Mouse (Mus musculus): ENCODE results near the gene Trpm8.

Trpm8 gene

DNA sequence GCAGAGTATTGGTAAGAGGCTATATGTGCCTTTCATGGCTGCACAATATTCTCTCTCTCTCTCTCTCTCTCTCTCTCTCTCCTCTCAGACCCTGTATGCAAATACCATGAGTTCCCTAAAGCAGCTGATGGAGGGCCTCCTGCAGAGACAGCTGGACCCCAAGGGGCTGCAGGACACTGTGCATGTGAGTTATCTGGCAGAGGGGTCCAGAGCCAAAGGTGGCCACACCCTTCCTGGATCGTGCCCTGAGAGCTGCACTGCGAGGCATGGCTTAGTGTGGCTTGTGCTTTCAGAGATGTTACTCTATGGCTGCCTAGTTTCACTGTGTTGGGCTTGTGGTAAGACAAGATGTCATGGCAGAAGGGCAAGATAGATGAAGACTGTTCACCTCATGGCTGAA is 29.8 kb upstream of the Trpm8 start:
- no peak for DNase-seq

DNA sequence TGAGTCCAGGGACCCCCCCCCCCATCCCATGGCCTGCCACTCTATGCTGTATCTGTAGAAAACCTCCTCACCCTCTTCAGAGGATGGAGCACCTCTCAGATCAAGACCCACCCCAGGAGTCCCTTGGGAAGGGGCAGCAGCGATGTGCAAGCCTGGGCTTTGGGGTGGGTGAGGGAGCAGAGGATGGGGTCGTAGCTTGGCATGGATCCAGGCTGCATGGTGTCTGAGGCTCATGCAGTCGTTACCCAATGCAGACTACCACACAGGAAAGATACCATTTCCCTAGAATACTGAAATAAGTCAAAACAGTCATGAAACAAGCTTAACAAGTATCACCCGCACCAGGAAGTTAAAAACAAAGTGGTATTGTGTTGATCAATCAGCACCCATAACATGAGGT is 28.8 kb upstream of the Trpm8 start:
- no peak for DNase-seq

DNA sequence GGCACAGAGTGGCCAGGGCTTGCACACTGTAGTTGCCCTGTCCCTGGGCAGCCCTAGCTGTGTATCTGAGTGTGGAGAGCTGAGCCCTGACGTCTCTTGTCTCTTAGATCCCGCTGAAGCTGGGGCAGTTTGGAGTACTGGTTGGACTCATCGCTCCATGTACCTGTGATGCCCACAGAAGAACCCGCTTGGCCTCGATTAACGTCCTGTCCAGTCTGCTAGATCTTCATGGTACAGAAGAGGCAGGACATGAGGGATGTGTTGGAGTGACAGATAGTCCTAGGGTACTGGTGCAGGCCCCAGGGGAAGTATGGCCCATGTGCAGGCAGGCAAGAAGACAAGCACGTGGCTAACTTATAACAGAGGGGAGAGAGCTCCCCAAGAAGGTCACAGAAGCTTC is 27.9 kb upstream of the Trpm8 start:
- DNase-seq, result no peak

DNA sequence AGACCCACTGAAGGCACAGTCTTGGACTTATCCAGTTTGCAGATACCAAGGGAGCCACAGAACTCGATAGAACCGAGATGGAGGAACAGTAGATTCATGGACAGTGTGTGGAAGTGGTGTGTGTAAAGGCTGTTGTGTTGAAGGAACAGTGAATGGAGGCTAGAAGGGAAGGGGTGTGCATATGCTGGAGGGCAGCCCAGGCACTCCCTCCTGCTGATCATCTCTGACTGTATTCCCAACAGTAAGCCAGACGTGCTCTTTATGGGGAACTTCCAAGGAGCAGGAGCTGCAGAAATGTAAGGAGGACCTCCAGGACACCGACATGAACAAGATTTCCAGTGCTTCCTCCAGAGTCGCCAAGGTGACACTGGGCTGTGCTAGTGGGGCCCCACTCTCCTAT is 27.4 kb upstream of the Trpm8 start:
- DNase-seq, result no peak

DNA sequence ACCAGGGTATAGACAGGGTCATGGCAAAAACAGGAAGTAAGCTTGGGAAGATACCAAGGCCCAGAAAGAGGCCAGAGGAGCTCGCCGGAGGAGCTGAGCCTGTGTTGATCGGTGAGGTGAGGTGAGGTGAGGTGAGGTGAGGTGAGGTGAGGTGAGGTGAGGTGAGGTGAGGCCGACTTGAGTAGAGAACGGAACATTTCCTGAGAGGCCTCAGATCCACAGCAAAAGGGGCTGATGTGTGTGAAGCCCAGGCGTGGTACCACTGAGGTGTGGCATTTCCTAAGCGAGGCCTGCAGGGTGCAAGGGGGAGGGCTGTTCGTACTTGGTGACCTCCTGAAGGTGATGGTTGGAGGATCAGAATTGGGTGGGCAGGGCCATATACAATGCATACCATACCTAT is 24.4 kb upstream of the Trpm8 start:
- no peak for DNase-seq

DNA sequence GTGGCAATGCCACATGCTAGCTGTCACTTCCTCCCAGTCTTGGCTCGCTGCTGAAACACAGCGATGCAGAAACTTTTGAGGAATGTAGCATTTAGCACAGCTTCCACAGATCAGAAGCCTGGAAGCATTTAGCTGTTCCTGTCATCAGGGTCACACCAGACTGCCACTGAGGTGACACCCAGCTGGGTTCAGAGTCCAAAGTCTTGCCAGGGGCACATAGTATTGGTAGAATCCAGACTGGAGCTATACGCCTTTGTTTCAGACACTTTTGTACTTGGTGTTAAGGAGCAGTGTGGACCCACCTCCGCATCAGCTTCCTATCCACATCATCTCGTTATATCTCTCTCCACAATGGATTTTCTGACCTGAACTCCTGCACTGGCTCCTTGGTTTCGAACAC is 23.9 kb upstream of the Trpm8 start:
- DNase-seq, result no peak

DNA sequence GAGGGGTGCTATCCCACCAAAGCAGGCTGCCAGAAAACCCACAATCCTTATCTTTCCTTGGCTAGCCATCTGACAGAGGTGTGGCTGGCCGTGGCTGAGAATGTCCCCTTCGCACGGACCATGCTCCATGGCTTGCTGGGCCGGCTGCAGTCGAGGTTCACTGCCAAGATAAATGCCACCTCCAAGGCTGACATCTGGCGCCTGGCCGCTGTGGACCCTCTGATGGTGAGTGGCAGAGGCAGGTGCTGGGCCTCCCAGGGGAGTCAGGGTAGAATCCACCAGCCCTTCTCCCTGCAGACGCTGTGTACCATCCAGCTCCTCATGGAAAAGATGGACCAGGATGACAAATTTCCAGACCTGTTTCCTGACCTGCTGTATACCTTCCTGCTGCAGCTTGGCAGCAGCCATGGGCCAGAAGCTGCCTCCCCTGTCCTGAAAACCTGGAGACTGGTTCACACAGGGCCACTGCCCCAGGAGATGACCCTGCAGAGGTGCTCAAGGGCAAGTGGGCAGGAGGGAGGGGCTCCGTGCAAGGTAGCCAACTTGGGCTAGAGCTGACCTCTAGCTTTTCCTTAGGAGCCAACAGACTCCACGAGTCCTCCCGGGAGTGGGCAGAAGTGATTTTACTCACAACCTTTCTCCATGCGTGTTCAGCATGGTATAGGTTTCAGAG is 22.5 kb upstream of the Trpm8 start:
- DNase-seq, result no peak

DNA sequence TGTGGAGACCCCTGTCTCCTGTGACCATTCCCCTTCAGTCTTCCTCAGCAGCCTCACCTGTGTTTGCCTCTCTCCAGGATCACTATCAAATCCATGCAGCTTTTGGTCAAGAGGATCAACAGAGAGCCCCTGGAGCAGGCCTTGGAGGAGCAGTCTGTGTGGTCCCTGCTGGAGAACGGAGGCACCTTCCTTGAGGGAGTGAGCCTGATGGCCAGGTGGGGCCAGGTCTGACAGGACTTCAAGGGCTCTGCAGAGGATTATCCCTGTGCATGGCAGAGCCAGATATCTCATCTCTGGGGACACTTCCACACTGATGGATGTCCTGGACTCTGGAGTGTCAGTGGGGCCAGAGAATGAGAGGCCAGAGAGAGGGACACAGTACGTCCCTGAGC is 22.0 kb upstream of the Trpm8 start:
- DNase-seq, result no peak

DNA sequence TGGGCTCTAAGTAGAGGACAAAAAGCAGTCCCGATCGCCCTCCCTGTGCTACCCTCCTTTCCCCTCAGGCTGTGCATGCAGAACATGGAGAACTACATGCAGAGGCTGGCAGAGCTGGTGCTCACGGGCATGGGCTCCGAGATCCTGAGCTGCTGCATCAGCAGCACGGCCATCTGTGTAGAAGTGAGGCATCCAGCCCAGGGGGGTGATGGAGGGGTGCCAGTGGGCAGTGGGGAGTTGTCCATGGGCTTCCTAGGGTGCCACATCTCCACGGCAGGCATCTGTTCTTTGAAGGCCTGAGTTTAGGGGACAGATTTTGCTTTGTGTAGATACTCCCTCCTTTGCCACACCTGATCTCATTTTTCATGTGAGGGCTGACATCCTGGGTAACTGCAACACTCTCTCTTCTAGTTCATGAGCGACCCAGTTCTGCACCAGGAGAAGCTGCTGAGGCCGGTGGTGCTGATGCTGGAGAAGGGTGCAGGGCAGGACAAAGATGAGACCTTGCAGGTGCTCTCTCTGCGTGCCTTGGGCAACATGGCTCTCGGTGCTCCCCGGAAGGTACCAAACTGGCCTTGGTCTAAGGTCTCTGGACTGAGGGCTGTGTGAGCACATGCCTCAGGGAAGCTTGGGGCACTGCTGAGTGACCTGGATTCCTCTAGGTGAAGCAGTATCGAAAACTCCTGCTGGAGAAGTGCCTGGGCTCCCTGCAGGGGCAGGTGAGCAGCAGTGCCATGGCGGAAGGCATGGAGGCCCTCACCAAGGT is 21.3 kb upstream of the Trpm8 start:
- no peak for DNase-seq

DNA sequence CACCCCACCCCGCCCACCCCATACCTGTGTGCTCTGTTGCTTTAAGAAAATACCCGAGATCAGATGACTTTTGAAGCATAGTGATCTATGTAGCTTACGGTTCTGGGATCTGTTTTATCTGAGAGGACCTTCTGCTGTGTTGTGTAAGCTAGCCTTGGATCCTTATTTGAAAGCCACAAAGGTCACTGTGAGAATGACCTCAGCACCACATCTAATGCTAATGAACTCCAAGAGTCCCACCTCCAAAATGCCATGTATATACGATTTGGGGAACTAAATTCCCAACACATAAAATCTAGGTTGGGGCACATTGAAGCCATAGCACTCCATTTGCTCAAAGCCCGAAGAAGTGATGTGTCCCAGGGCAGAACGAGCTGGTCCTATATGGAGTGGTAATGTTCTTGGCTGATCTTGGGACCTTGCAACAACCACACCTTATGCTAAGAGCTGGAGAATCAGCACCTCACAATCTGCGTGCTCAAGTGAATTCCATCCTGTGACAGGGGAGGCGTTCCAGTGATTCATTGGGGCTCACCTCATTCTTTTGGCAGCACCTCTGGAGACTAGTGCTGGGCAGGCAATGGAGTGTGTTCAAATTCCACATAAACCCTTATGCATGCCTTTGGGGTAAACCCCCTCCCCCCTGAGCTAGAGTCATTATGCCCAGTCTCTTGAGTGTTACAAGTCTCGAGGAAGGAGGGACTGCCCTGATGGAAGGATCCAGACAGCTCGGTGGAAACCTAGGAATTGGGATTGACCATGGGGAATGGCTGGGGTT is 20.4 kb upstream of the Trpm8 start:
- DNase-seq, result no peak

DNA sequence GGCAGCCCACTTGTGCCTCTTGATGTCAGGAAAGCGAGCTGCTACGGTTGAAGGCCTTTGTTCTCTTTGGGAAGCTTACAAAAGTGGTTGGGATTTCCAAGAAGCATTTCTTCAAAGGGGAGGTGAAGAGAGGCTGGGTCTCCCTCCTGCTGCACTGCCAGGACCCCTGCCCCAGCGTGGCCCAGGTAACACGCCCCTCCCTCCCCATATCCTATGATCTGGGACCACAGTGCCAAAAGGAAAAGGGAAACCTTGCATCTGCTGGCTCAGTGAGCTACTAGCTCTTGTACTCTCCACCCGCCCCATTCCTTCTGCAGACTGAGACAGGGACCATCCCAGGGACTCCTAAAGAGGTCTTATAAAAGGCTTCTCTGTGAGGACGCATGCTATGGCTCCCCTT is 19.8 kb upstream of the Trpm8 start:
- DNase-seq, result no peak

DNA sequence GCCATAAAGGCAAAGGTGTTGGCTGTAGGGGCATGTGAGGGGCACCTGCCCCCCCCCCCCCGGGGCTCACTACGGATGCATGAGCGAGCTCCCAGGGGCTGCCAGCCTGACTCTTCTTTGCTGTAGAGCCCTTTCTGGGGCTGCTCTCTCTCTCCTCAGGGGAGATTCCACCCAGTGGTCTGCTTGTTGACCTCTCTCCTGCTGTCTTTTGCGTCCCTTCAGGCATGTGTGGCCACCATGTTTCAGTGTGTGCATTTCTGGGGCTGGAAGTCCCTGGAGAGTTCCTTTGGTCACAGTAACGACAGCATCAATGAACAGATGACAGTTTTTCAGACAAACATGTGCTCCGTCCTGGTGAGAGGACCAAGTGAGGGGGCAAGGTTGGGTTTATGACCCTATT is 19.1 kb upstream of the Trpm8 start:
- no peak for DNase-seq

DNA sequence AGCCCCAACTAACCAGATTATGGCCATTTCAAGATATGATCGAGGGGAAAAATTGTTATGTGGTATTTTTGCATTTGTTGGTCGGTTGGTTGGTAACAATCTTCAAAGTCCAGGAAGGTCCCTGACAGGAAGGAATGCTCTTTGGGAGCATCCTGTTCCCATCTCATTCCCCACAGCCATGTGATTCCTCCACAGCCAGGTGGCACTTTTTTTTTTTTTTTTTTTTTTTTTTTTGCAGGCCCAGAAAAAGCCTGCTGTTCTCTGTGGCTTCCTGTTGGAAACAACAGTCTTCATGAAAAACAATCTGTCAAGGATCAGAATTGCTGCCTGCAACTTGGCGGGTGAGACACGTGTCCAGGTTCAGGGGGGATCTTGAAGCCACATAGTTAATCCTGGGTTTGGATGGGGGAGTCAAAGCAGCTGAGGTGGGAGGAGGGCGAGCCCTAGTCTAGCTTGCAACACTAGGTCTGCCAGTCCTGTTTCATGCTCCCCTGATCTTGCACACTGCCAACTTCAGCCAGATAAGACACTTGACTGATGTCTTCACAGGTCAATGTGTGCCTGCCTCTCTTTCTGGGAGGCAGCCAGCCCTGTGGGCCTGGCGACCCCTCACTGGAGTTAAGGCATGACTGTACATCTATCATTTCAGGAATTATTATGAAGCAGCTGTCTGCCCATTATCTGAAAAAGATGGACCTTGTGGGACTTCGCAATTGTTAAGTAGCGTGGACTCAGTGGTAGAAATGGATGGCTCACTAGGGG is 18.4 kb upstream of the Trpm8 start:
- peak in 1 of 2 experiments; percentile 47 for DNase-seq

DNA sequence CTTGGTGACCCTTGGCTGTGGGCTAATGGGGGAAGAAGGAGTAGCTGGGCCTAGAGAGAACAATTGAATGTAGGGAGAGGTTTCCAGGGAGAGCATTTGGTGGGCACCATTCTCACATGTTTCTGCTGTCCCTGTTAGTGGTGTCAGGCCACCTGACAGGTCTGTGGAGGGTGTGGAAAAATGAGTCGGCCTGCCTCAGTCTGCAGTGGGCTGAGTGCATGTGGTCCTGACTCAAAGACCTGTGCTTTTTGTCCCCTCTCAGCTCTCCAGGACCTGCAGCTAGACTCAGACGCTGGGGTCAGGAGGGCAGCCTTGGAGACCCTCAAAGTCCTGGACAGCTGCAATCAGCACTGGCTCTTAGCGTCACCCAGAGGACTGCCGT is 17.8 kb upstream of the Trpm8 start:
- DNase-seq, result no peak

DNA sequence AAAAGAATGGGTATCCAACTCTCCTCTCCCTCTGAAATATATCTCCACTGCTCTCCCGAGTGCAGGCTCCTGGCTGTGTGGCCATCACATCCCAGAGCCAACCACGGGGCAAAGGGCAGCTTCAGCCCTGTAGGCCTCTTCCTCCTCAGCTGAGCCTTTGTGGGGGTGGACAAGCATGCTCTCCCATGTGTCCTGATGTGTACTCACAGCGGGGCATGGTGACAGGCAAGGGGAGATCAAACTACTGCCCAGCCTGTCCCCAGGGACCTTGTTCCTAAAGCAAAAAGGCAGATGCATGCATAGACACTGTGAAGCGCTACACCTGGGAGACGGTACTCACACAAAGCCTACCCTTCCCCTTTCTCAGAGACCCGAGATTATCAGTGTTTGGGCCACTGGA is 17.3 kb upstream of the Trpm8 start:
- peak; percentile 74 to 79 for DNase-seq

DNA sequence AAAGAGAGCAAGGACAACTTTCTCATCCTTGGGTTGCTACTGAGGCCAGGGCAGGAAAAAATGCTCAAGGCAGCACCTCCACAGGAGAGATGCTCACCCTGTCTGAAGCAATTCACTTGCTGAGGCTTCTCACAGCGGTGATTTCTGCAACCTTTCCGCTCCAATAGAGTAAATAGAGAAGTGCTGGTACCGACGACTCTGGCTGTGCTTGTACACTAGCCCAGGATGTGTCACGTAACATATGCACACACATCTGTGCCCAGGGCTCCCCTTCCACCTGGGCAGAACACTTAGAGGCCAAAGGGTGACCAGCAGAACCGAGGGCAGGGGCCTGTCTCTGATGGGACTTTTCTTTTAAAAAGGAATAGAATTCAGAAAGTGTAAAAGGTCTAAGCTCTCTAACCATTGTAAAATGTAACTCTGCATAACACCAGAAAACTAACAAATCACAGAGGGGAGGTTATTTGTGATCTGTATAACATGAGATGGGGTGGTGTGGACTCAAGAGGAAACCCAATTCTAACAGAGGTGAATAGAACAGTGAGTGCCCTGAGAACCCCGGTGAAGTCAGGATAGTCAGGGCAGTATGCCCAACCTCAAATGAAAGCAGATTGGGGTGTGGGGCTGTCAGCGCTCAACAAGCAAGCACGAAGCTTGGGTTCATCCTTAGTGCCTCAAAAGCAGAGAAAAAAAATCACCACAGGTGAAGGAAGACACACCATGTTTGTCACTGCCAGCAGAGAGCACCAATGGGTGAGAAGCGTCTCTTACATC is 16.7 kb upstream of the Trpm8 start:
- no peak for DNase-seq

DNA sequence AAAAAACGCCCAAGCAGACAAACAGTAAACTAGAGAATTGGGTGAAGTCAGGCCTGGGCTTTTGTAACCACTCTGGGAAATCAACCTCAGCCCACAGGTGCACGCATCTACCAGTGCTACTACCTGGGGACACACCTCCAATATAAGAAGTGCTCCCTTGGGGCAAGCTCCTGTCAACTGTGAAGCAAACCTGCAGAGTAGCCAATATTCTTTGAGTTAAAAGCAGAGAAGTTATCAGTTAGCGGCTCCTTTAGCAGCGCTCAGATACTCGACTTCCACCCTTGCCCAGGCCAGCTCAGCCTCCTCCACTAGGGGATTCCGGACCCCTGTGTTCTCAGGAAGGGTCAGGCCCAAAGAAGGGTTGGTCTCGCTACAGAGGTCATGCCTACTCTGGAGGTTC is 15.8 kb upstream of the Trpm8 start:
- DNase-seq, result no peak

DNA sequence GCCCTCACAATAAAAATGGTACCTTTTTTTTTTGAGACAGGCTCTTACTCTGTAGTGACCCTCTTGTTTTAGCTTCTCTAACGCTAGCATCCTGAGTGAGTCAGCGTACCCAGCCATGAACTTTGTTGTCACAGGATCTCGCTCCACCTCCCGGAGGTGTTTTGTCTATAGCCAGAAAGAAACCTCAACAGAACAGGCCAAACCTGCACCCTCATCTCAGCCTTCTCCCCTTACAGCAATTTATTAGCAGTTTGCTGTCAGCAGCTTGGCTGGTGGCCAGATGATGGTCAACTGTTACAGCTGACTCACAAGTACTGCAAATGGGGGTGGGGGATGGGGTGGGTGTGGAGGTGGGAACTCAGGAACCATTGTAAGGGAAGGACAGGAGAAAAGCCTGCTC is 15.2 kb upstream of the Trpm8 start:
- peak; percentile 63 to 72 for DNase-seq

DNA sequence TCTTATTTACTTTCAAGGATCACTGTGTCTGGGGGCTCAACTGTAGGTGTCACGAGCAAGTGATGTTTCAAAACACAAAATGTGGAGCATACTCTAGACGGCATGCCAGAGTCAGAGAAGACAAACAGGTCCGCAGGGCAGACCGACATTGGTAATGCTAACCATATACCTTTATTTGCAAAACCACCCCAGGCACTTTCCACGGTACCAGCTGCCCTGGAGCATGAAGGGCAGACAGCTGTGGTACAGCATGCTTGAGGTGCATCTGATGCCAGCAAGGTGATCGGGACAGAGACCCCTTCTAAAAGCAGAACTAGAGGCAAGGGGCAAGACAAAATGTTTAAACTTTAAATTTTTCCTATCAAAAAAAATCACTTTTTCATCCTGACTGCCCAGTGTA is 14.5 kb upstream of the Trpm8 start:
- DNase-seq, result no peak

DNA sequence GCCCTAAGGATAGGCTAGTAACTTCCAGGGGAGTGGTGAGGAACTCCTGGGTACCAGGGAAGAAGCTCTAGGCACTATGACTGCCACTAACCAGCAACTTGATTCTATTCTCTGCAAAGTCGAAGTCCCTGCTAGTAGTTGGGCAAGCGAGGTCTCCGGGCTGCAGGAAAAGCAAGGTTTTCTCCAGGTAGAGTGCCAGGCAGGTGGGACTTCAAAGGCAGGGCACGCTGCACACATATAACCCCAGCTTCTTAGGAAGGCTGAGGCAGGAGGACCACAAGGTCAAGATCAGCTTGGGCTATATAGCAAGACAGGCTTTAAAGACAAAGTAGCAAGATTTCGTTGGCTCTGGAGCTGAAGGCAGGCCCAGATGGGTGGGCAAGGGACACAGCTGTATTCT is 13.7 kb upstream of the Trpm8 start:
- DNase-seq, result no peak

DNA sequence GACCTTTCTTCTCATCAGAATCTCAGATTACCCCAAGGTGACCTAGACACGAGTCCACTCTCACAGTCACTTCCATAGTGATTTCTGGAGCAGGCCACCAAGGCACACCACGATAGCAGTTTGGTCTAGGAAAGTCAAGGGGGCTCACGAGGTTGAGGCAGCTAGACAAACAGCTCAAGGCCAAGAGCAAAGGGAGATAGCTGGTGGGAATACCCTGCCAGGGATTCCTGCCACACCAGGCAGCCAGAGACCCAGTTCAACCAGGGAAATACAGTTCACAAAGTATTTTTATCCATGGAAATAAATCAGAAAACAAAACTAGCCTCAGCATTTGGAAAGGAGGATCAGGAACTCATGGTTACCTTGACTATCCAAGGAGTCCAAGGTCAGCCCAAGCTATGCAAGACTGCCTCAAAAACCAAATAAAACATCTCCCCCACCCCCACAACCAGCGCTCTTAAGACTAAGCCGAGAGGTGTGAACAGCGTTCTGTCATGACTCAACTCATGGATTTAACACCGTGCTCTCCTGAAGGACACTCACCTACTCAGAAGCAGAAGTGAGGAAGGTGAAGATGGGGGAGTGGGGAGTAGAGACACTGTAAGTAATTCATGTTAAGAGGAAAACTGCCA is 13.1 kb upstream of the Trpm8 start:
- DNase-seq, result no peak

DNA sequence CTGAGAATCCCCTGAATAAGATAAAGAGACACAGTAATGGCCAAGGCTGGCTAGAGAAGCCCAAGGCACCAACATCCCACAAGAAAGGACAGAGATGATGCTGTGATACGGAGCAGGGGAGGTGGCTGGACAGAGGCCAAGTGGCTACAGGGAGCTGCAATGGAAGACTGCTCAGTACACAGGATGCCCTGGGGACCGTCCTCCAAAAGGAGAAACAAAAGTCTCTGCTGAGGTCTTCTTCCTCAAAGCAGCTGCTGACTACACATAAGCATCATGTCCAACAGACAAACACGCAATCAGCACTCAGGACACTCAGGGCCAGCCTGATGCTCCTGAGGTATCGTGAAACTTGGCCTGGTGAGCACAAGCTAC is 12.6 kb upstream of the Trpm8 start:
- DNase-seq, result peak in 1 of 2 experiments; percentile 56
